Mouse (Mus musculus) CH12.LX (cell line): ENCODE results near the gene Abca1.

Experiments
- CHD1 ChIP-seq: IDR thresholded peaks from 2 replicates; pipeline ENCODE4 v1.6.1; 2012; ENCODE audit warnings: low read depth, low read length, improper control_type of control experiment, inconsistent platforms
- CTCF ChIP-seq, 2 experiments: IDR thresholded peaks in 1 of 2; conservative IDR thresholded peaks in 1 of 2; 2 replicates each; pipeline ENCODE4 v1.5.1; 2011 to 2012; ENCODE audit warnings: low read depth in 2 of 2, low read length in 2 of 2, improper control_type of control experiment in 1 of 2, inconsistent platforms in 1 of 2, mild to moderate bottlenecking in 1 of 2, moderate library complexity in 1 of 2
- E2F4 ChIP-seq: IDR thresholded peaks from 2 replicates; pipeline ENCODE4 v1.6.1; 2011; ENCODE audit warnings: low read depth, low read length, improper control_type of control experiment; ENCODE audit not compliant: insufficient replicate concordance
- EP300 ChIP-seq: IDR thresholded peaks from 2 replicates; pipeline ENCODE4 v1.6.1; 2011; ENCODE audit warnings: low read length, improper control_type of control experiment
- ETS1 ChIP-seq: conservative IDR thresholded peaks from 2 replicates; pipeline ENCODE4 v1.6.1; 2012; ENCODE audit warnings: low read depth, mild to moderate bottlenecking, inconsistent platforms, low read length, improper control_type of control experiment, moderate library complexity
- HCFC1 ChIP-seq: IDR thresholded peaks from 2 replicates; pipeline ENCODE4 v1.6.1; 2012; ENCODE audit warnings: low read depth, mild to moderate bottlenecking, inconsistent platforms, low read length, improper control_type of control experiment
- MAFK ChIP-seq: IDR thresholded peaks from 2 replicates; pipeline ENCODE4 v1.6.1; 2011; ENCODE audit warnings: low read length, improper control_type of control experiment; ENCODE audit not compliant: insufficient replicate concordance
- MEF2A ChIP-seq: IDR thresholded peaks from 2 replicates; pipeline ENCODE4 v1.6.1; 2014; ENCODE audit warnings: low read depth, mild to moderate bottlenecking, inconsistent platforms, low read length, improper control_type of control experiment, borderline replicate concordance
- MYC ChIP-seq: IDR thresholded peaks from 2 replicates; pipeline ENCODE4 v1.6.1; 2011; ENCODE audit warnings: low read depth, mild to moderate bottlenecking, improper control_type of control experiment, low read length
- NELFE ChIP-seq: IDR thresholded peaks from 2 replicates; pipeline ENCODE4 v1.6.1; 2011; ENCODE audit warnings: low read depth, low read length, improper control_type of control experiment
- POLR2A ChIP-seq: IDR thresholded peaks from 2 replicates; pipeline ENCODE4 v1.6.1; 2011; ENCODE audit warnings: low read depth, mild to moderate bottlenecking, improper control_type of control experiment, low read length
- RAD21 ChIP-seq: IDR thresholded peaks from 2 replicates; pipeline ENCODE4 v1.6.1; 2011; ENCODE audit warnings: low read depth, mild to moderate bottlenecking, low read length, improper control_type of control experiment, moderate library complexity
- SMC3 ChIP-seq: IDR thresholded peaks from 2 replicates; pipeline ENCODE4 v1.6.1; 2011; ENCODE audit warnings: low read depth, low read length, improper control_type of control experiment
- ZKSCAN1 ChIP-seq: IDR thresholded peaks from 2 replicates; pipeline ENCODE4 v1.6.1; 2012; ENCODE audit warnings: low read depth, inconsistent platforms, low read length, improper control_type of control experiment, borderline replicate concordance

- TF ChIP-seq POLR2A, result no peak
- peak in 1 of 2 experiments; percentile 69; a peak in 2 of 4 replicates for TF ChIP-seq CTCF (conservative IDR thresholded peaks at IDR 0.05 in 1 of 2, IDR thresholded peaks at IDR 0.05 in 1 of 2; ENCODE audit: low read depth in 2 of 2, low read length in 2 of 2)
- TF ChIP-seq MAFK, result no peak
- no peak for TF ChIP-seq EP300
- no peak for TF ChIP-seq E2F4
- TF ChIP-seq RAD21, result peak; percentile 73
- TF ChIP-seq MEF2A, result no peak
- no peak for TF ChIP-seq CHD1
- no peak for TF ChIP-seq ZKSCAN1
- TF ChIP-seq MYC, result no peak
- TF ChIP-seq SMC3, result peak; percentile 82
- TF ChIP-seq ETS1, result no peak
- no peak for TF ChIP-seq NELFE
- TF ChIP-seq HCFC1, result no peak
Observed at GRCm38 (mm10) chr4:53117610-53118009, 42.1 kb downstream of the Abca1 start.
